Mouse (Mus musculus) liver, embryonic 15.5 days (tissue): Measurements from ENCODE around the gene Plekha1. TPM values are rescaled to one million over a fixed set of nuclear protein-coding genes. Genes with fewer than 3 reads are reported as not detected.
A peak's percentile ranks its signal among the peaks of the same experiment; 100 is the strongest.

ENCODE experiments used
- ATAC-seq: fragments of 200-750 bp; cut with Nextera tagmentation; 2 replicates; pipeline ENCODE4 v1.8.0; 2017; ENCODE audit warnings: moderate number of reproducible peaks, mild to moderate bottlenecking, moderate library complexity; ENCODE audit not compliant: insufficient read depth
- H3K27ac ChIP-seq: fragments of 300-500 bp; sonication (generic); replicated peaks from 2 replicates; pipeline ENCODE4 v1.5.1; 2015; ENCODE audit warnings: mild to moderate bottlenecking, inconsistent platforms
- H3K27me3 ChIP-seq: fragments of 300-500 bp; sonication (generic); 2 replicates; pipeline ENCODE4 v1.6.1; 2015; ENCODE audit warnings: mild to moderate bottlenecking, inconsistent platforms
- H3K36me3 ChIP-seq: fragments of 300-500 bp; sonication (generic); replicated peaks from 2 replicates; pipeline ENCODE4 v1.6.1; 2015; ENCODE audit warnings: moderate library complexity, mild to moderate bottlenecking, inconsistent platforms
- H3K4me1 ChIP-seq: fragments of 300-500 bp; sonication (generic); replicated peaks from 2 replicates; pipeline ENCODE4 v1.6.1; 2015; ENCODE audit warnings: inconsistent platforms
- H3K4me2 ChIP-seq: fragments of 300-500 bp; sonication (generic); 2 replicates; pipeline ENCODE4 v1.6.1; 2015; ENCODE audit warnings: moderate library complexity, mild to moderate bottlenecking, inconsistent platforms
- H3K4me3 ChIP-seq: fragments of 300-500 bp; sonication (generic); replicated peaks from 2 replicates; pipeline ENCODE4 v1.5.1; 2015; ENCODE audit warnings: mild to moderate bottlenecking, inconsistent platforms
- H3K9ac ChIP-seq: fragments of 300-500 bp; sonication (generic); 2 replicates; pipeline ENCODE4 v1.6.1; 2015; ENCODE audit warnings: moderate library complexity, mild to moderate bottlenecking, inconsistent platforms
- H3K9me3 ChIP-seq: fragments of 300-500 bp; sonication (generic); replicated peaks from 2 replicates; pipeline ENCODE4 v1.6.1; 2016; ENCODE audit warnings: inconsistent platforms
- WGBS: fragments of 180-500 bp; shearing (Covaris S2); methylation state at CpG from one replicate; pipeline ENCODE4 v1.1.7; 2015; ENCODE audit warnings: mixed read lengths; ENCODE audit not compliant: insufficient replicate concordance; 5-methylcytosine and 5-hydroxymethylcytosine counted together
- polyA plus RNA-seq: library from polyadenylated mRNA; unstranded; fragments of >200 nt; fragmentation: Nextera tagmentation; extraction: Ambion mirVana; gene quantifications from 2 replicates; pipeline ENCODE4 v1.2.1, GENCODE M21; 2015

Gene Plekha1
- polyA plus RNA-seq, 1 experiment from 2014 or later: 10.3 TPM

DNA sequence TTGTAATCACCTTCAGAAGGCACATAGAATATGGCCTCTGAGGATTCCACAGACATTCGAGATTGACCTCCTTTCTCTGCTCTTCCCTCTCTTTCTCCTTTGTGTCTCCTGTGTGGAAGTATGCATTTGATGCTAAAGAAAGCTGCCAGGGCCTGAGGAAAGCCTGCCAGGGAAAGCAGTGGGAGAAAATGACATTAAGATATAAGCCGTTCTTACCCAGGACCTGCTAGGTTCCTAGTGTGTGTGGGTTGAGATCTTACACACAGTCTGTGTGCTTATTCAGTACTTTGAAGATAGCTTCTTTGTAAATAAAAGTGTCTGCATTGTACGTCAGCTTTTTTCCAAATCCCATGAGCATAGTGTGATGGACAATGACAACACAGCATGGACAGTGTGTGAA, 30.5 kb downstream of the Plekha1 start:
- H3K4me3 ChIP-seq: no peak overlapping the region
- H3K27me3 ChIP-seq: no peaks in the 10 kb centered on the region
- 62% methylated on average over 3 of the region's 3 CpGs for WGBS
- ATAC-seq: no peak
- H3K27ac ChIP-seq: no peak overlapping the region
- H3K9ac ChIP-seq: no peak overlapping the region
- no peaks in the 10 kb centered on the region for H3K9me3 ChIP-seq
- no peak overlapping the region for H3K4me2 ChIP-seq
- 0 out of 2 replicates have a peak, but pooled peaks cover 3% of the 10 kb centered on the region for H3K36me3 ChIP-seq
- no peaks in the 10 kb centered on the region for H3K4me1 ChIP-seq

GRCm38 (mm10) chr7:130897201-130897600, 31.6 kb downstream of the Plekha1 start:
- H3K9ac ChIP-seq: no peak overlapping the region
- no peak overlapping the region for H3K4me3 ChIP-seq
- 78% methylated on average over 10 of the region's 10 CpGs for WGBS
- no peak overlapping the region for H3K27ac ChIP-seq
- H3K4me1 ChIP-seq: no peaks in the 10 kb centered on the region
- H3K27me3 ChIP-seq: no peaks in the 10 kb centered on the region
- 0 out of 2 replicates have a peak, but pooled peaks cover 3% of the 10 kb centered on the region for H3K36me3 ChIP-seq
- no peak overlapping the region for H3K4me2 ChIP-seq
- ATAC-seq: no peak
- no peaks in the 10 kb centered on the region for H3K9me3 ChIP-seq

- Histone ChIP-seq H3K4me3 (no peak overlapping the region), H3K36me3 (0 out of 2 replicates have a peak, but pooled peaks cover 3% of the 10 kb centered on the region), H3K9me3 (no peaks in the 10 kb centered on the region), H3K4me2 (no peak overlapping the region), H3K27me3 (no peaks in the 10 kb centered on the region), H3K9ac (no peak overlapping the region), H3K27ac (no peak overlapping the region), H3K4me1 (no peaks in the 10 kb centered on the region)
- no peak for ATAC-seq
- WGBS: 77% methylated on average over 4 of the region's 4 CpGs
Observed at GRCm38 (mm10) chr7:130898373-130898772, 32.8 kb downstream of the Plekha1 start.

- Histone ChIP-seq H3K9ac (no peak overlapping the region), H3K36me3 (peaks cover 3% of the 10 kb centered on the region; the same call in 1 of the 2 replicates), H3K9me3 (no peaks in the 10 kb centered on the region), H3K27ac (no peak overlapping the region), H3K4me3 (no peak overlapping the region), H3K4me2 (no peak overlapping the region), H3K4me1 (no peaks in the 10 kb centered on the region), H3K27me3 (no peaks in the 10 kb centered on the region)
- 47% methylated on average over 5 of the region's 5 CpGs for WGBS
- ATAC-seq: no peak
Observed at GRCm38 (mm10) chr7:130900233-130900848, 34.8 kb downstream of the Plekha1 start.

GRCm38 (mm10) chr7:130902929-130903328, 37.4 kb downstream of the Plekha1 start:
- no peaks in the 10 kb centered on the region for H3K27me3 ChIP-seq
- no peak overlapping the region for H3K4me3 ChIP-seq
- ATAC-seq: no peak
- H3K9ac ChIP-seq: no peak overlapping the region
- no peaks in the 10 kb centered on the region for H3K9me3 ChIP-seq
- H3K4me1 ChIP-seq: no peaks in the 10 kb centered on the region
- no peak overlapping the region for H3K27ac ChIP-seq
- H3K4me2 ChIP-seq: no peak overlapping the region
- H3K36me3 ChIP-seq: no peaks in the 10 kb centered on the region; the same call in 1 of the 2 replicates
- 64% methylated on average over 1 of the region's 1 CpGs for WGBS

DNA sequence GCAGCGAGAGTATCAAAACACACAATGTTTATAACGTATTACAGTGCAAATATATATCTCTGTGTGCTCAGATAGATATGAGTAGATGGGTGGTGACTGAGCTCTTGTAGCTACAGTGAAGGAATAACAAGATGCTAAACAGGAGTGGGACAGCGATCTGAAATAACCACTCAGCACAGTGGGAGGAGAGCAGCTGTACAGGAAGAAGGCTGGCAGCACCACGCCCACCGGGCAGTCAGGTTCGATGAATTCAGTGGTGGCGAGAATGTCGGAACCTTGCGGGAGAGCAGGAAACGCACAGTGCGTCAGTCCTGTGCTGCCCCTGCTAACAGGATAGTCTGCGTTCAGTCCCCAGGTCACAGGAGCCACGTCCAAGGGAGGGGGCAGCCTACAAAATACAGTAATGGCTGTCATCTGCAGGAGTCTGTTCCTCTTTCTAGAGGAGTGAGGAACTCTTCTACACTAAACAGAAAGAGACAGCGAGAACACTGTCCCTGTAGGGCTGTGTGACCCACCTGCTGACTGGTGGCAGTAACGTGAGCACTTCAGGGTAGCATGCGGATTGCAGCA, 38.0 kb downstream of the Plekha1 start:
- H3K4me3 ChIP-seq: 0 out of 2 replicates have a peak overlapping the region, but pooled peaks have one; percentile 5
- H3K27ac ChIP-seq: no peak overlapping the region
- no peaks in the 10 kb centered on the region for H3K9me3 ChIP-seq
- ATAC-seq: no peak
- H3K9ac ChIP-seq: no peak overlapping the region
- 38% methylated on average over 16 of the region's 16 CpGs for WGBS
- H3K4me2 ChIP-seq: peak overlapping the region; percentile 30; the same call in 1 of the 2 replicates
- no peaks in the 10 kb centered on the region; the same call in 1 of the 2 replicates for H3K36me3 ChIP-seq
- H3K4me1 ChIP-seq: no peaks in the 10 kb centered on the region
- H3K27me3 ChIP-seq: no peaks in the 10 kb centered on the region

DNA sequence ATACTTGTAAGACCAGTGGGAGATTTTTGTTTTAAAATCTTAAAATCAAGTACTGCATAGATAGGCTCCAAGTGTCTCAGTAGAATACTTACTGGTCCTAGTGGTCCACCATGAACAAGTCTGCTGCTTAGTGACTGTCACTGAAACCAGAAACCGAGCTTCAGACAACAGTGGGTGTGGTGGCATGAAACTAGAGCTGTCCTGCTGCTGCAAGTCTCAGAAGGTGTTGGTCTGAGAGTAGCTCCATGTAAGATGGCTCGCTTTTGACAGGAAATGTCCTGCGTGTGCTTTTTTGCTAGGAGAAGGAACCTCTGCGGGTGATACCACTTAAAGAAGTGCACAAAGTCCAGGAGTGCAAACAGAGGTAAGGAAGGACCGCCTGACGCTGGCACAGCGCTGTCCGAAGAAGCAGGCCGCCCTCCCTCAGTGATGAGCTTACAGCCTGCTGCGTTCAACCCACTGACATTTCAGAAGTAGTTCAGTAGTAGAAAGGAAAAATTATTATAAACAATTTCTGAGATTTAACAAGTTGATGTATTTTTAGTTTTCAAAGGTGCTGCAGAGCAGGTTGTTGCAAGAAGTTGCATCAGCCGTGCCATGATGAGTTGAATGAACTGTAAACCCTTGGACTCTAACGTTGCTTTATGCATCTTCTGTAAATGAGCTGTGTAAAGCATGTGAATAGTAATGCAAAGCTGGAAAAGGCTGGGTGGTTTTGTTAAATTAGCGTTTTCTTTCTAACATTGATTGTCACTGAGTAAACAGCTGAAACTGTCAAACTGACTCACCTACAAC, 39.2 kb downstream of the Plekha1 start:
- H3K4me1 ChIP-seq: no peaks in the 10 kb centered on the region
- H3K4me2 ChIP-seq: no peak overlapping the region
- WGBS: 73% methylated on average over 13 of the region's 13 CpGs
- H3K27ac ChIP-seq: no peak overlapping the region
- H3K9ac ChIP-seq: no peak overlapping the region
- H3K27me3 ChIP-seq: no peaks in the 10 kb centered on the region
- H3K4me3 ChIP-seq: no peak overlapping the region
- peaks cover 3% of the 10 kb centered on the region; the same call in 1 of the 2 replicates for H3K36me3 ChIP-seq
- no peak for ATAC-seq
- no peaks in the 10 kb centered on the region for H3K9me3 ChIP-seq

DNA sequence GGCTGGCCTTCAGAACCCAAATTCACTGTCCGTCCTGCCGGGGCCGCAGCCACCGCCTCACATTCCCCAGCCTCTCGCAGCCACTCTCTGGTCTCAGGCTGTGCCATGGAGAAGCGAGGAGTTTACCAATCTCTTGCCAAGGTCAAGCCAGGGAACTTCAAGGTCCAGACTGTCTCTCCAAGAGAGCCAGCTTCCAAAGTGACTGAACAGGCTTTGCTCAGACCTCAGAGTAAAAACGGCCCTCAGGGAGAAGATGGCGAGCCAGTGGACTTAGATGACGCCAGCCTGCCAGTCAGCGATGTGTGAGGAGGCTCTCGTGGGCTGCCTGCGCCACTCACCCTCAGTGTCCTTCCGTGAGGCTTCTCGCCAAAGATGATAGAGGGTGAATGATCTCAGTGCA, 45.3 kb downstream of the Plekha1 start:
- no peaks in the 10 kb centered on the region for H3K27me3 ChIP-seq
- WGBS: 71% methylated on average over 14 of the region's 14 CpGs
- H3K27ac ChIP-seq: no peak overlapping the region
- H3K9me3 ChIP-seq: no peaks in the 10 kb centered on the region
- H3K4me1 ChIP-seq: no peaks in the 10 kb centered on the region
- H3K36me3 ChIP-seq: peaks cover 3% of the 10 kb centered on the region; the same call in 1 of the 2 replicates
- no peak overlapping the region for H3K4me2 ChIP-seq
- H3K9ac ChIP-seq: no peak overlapping the region
- no peak overlapping the region for H3K4me3 ChIP-seq
- no peak for ATAC-seq

GRCm38 (mm10) chr7:130914693-130915363, 49.3 kb downstream of the Plekha1 start:
- no peak overlapping the region for H3K27ac ChIP-seq
- no peak overlapping the region for H3K9ac ChIP-seq
- no peaks in the 10 kb centered on the region for H3K4me1 ChIP-seq
- no peak overlapping the region for H3K4me2 ChIP-seq
- WGBS: 28% methylated on average over 5 of the region's 5 CpGs
- ATAC-seq: no peak
- no peak overlapping the region for H3K4me3 ChIP-seq
- H3K9me3 ChIP-seq: no peaks in the 10 kb centered on the region
- H3K27me3 ChIP-seq: no peaks in the 10 kb centered on the region
- no peaks in the 10 kb centered on the region; the same call in 1 of the 2 replicates for H3K36me3 ChIP-seq

GRCm38 (mm10) chr7:130918260-130918659, 52.7 kb downstream of the Plekha1 start:
- no peak overlapping the region for H3K9ac ChIP-seq
- no peak overlapping the region for H3K27ac ChIP-seq
- WGBS: 30% methylated on average over 2 of the region's 2 CpGs
- H3K4me2 ChIP-seq: no peak overlapping the region
- no peaks in the 10 kb centered on the region for H3K27me3 ChIP-seq
- no peak for ATAC-seq
- no peaks in the 10 kb centered on the region for H3K4me1 ChIP-seq
- H3K4me3 ChIP-seq: no peak overlapping the region
- no peaks in the 10 kb centered on the region for H3K36me3 ChIP-seq
- no peaks in the 10 kb centered on the region for H3K9me3 ChIP-seq
